Mouse (Mus musculus) MEL (cell line): ENCODE data around the gene 6030408B16Rik. TPM values are rescaled to one million over a fixed set of nuclear protein-coding genes. Genes with fewer than 3 reads are reported as not detected.

Source experiments
- DNase-seq: peaks from one replicate; pipeline ENCODE4 v3.0.0; 2011; ENCODE audit warnings: low read depth, low spot score
- H3K27ac ChIP-seq: 2 replicates; pipeline ENCODE4 v1.5.1; 2012; ENCODE audit warnings: low read depth, mild to moderate bottlenecking, control low read depth, low read length, moderate library complexity; ENCODE audit not compliant: control insufficient read depth
- H3K27me3 ChIP-seq, 2 experiments: fragments of 150-350 bp in 1 of 2; sonication (generic) in 1 of 2; 2 replicates each; pipeline ENCODE4 v1.6.1; 2012; ENCODE audit warnings: low read length in 2 of 2, mild to moderate bottlenecking in 2 of 2, improper control_type of control experiment in 1 of 2, moderate library complexity in 1 of 2; ENCODE audit not compliant: insufficient read depth in 2 of 2, control insufficient read depth in 1 of 2
- H3K36me3 ChIP-seq, 2 experiments: 2 replicates each; pipeline ENCODE4 v1.6.1; 2012 to 2014; ENCODE audit warnings: low read length in 2 of 2, improper control_type of control experiment in 1 of 2, inconsistent platforms in 1 of 2, mild to moderate bottlenecking in 1 of 2; ENCODE audit not compliant: insufficient read depth in 2 of 2, control insufficient read depth in 1 of 2
- H3K4me1 ChIP-seq, 2 experiments: fragments of 150-350 bp in 1 of 2; sonication (generic) in 1 of 2; 2 replicates each; pipeline ENCODE4 v1.6.1; 2012; ENCODE audit warnings: low read length in 2 of 2, improper control_type of control experiment in 1 of 2, mild to moderate bottlenecking in 1 of 2; ENCODE audit not compliant: insufficient read depth in 2 of 2, control insufficient read depth in 1 of 2
- H3K4me3 ChIP-seq, 2 experiments: fragments of 150-350 bp in 1 of 2; sonication (generic) in 1 of 2; 2 replicates each; pipeline ENCODE4 v1.5.1; 2012; ENCODE audit warnings: low read depth in 2 of 2, low read length in 2 of 2, mild to moderate bottlenecking in 2 of 2, moderate library complexity in 2 of 2, control low read depth in 1 of 2, improper control_type of control experiment in 1 of 2; ENCODE audit not compliant: control insufficient read depth in 1 of 2, insufficient read depth in 1 of 2
- H3K79me2 ChIP-seq: 2 replicates; pipeline ENCODE4 v1.6.1; 2012; ENCODE audit warnings: mild to moderate bottlenecking, low read length, moderate library complexity; ENCODE audit not compliant: control insufficient read depth, poor library complexity, insufficient read depth
- H3K9ac ChIP-seq: 2 replicates; pipeline ENCODE4 v1.6.1; 2012; ENCODE audit warnings: low read depth, mild to moderate bottlenecking, control low read depth, low read length, moderate library complexity; ENCODE audit not compliant: control insufficient read depth, poor library complexity, severe bottlenecking
- H3K9me3 ChIP-seq: fragments of 150-350 bp; sonication (generic); replicated peaks from 2 replicates; pipeline ENCODE4 v1.6.1; 2012; ENCODE audit warnings: mild to moderate bottlenecking, low read length, improper control_type of control experiment, moderate library complexity; ENCODE audit not compliant: insufficient read depth
- CTCF ChIP-seq, 3 experiments: IDR thresholded peaks in 2 of 3; conservative IDR thresholded peaks in 1 of 3; 2 replicates each; pipeline ENCODE4 v1.5.1; 2011 to 2012; ENCODE audit warnings: low read length in 3 of 3, low read depth in 2 of 3, mild to moderate bottlenecking in 2 of 3, improper control_type of control experiment in 1 of 3, inconsistent platforms in 1 of 3, mixed read lengths in 1 of 3, moderate library complexity in 1 of 3; ENCODE audit not compliant: control insufficient read depth in 1 of 3, insufficient read depth in 1 of 3, poor library complexity in 1 of 3, severe bottlenecking in 1 of 3
- ELF1 ChIP-seq: IDR thresholded peaks from 2 replicates; pipeline ENCODE4 v1.6.1; 2014; ENCODE audit warnings: low read depth, mild to moderate bottlenecking, inconsistent platforms, low read length, improper control_type of control experiment, moderate library complexity
- GATA1 ChIP-seq: IDR thresholded peaks from 2 replicates; pipeline ENCODE4 v1.6.1; 2011; ENCODE audit warnings: low read depth, low read length, improper control_type of control experiment
- HCFC1 ChIP-seq: IDR thresholded peaks from 2 replicates; pipeline ENCODE4 v1.6.1; 2012; ENCODE audit warnings: low read depth, mild to moderate bottlenecking, inconsistent platforms, low read length, improper control_type of control experiment, moderate library complexity
- JUND ChIP-seq: IDR thresholded peaks from 2 replicates; pipeline ENCODE4 v1.6.1; 2011; ENCODE audit warnings: low read depth, mild to moderate bottlenecking, improper control_type of control experiment, low read length
- KAT2A ChIP-seq: conservative IDR thresholded peaks from 2 replicates; pipeline ENCODE4 v1.6.1; 2012; ENCODE audit warnings: low read depth, low read length, improper control_type of control experiment, inconsistent platforms
- MAFK ChIP-seq: IDR thresholded peaks from 2 replicates; pipeline ENCODE4 v1.6.1; 2011; ENCODE audit warnings: low read depth, mild to moderate bottlenecking, low read length, improper control_type of control experiment, borderline replicate concordance
- MAX ChIP-seq: IDR thresholded peaks from 2 replicates; pipeline ENCODE4 v1.6.1; 2011; ENCODE audit warnings: low read length, improper control_type of control experiment
- MYC ChIP-seq: IDR thresholded peaks from 2 replicates; pipeline ENCODE4 v1.6.1; 2011; ENCODE audit warnings: low read depth, mild to moderate bottlenecking, low read length, improper control_type of control experiment, moderate library complexity
- NRF1 ChIP-seq: IDR thresholded peaks from 2 replicates; pipeline ENCODE4 v1.6.1; 2014; ENCODE audit warnings: low read depth, mild to moderate bottlenecking, inconsistent platforms, low read length, improper control_type of control experiment, moderate library complexity; ENCODE audit not compliant: poor library complexity, insufficient read depth, severe bottlenecking
- POLR2A ChIP-seq, 2 experiments: IDR thresholded peaks; 2 replicates each; pipeline ENCODE4 v1.6.1; 2011 to 2012; ENCODE audit warnings: low read length in 2 of 2, mild to moderate bottlenecking in 2 of 2, control low read depth in 1 of 2, improper control_type of control experiment in 1 of 2, low read depth in 1 of 2, moderate library complexity in 1 of 2; ENCODE audit not compliant: control insufficient read depth in 1 of 2, insufficient read depth in 1 of 2, poor library complexity in 1 of 2
- POLR2AphosphoS5 ChIP-seq: IDR thresholded peaks from 2 replicates; pipeline ENCODE4 v1.6.1; 2012; ENCODE audit warnings: low read depth, borderline replicate concordance, mild to moderate bottlenecking, inconsistent platforms, low read length, moderate library complexity, mixed read lengths
- RAD21 ChIP-seq: IDR thresholded peaks from 2 replicates; pipeline ENCODE4 v1.6.1; 2011; ENCODE audit warnings: mild to moderate bottlenecking, low read depth, low read length, improper control_type of control experiment
- RCOR1 ChIP-seq: IDR thresholded peaks from 2 replicates; pipeline ENCODE4 v1.6.1; 2012; ENCODE audit warnings: low read depth, mild to moderate bottlenecking, inconsistent platforms, low read length, improper control_type of control experiment
- SIN3A ChIP-seq: IDR thresholded peaks from 2 replicates; pipeline ENCODE4 v1.6.1; 2012; ENCODE audit warnings: low read length, improper control_type of control experiment, inconsistent platforms
- TCF12 ChIP-seq: IDR thresholded peaks from 2 replicates; pipeline ENCODE4 v1.6.1; 2014; ENCODE audit warnings: low read depth, mild to moderate bottlenecking, inconsistent platforms, low read length, improper control_type of control experiment, moderate library complexity
- UBTF ChIP-seq: IDR thresholded peaks from 2 replicates; pipeline ENCODE4 v1.6.1; 2012; ENCODE audit warnings: low read depth, mild to moderate bottlenecking, inconsistent platforms, low read length, improper control_type of control experiment, moderate library complexity, borderline replicate concordance; ENCODE audit not compliant: insufficient read depth
- polyA plus RNA-seq, 2 experiments: library from polyadenylated mRNA; stranded (reverse) in 1 of 2; unstranded in 1 of 2; fragments of >175 nt in 1 of 2; fragments of >200 nt in 1 of 2; gene quantifications; 2 replicates each; pipeline versions ENCODE4 v1.2.1 to v1.2.4; 2012; ENCODE audit warnings: low replicate concordance in 2 of 2, low read depth in 1 of 2; ENCODE audit not compliant: insufficient read length in 2 of 2, insufficient read depth in 1 of 2, missing spikeins in 1 of 2
- total RNA-seq: library from RNA; depleted of rRNA; stranded (reverse); fragments of 300-350 nt; gene quantifications from 2 replicates; pipeline ENCODE4 v1.2.3, GENCODE M21; 2012

The 6030408B16Rik gene
- total and polyA plus RNA-seq, 3 experiments, result 0.12 to 0.18 TPM; not detected in 1

- H3K4me1 ChIP-seq, result peaks cover 10 to 21% of the 10 kb centered on the region in 2 experiments; a peak in 3 of 4 replicates
- H3K9me3 ChIP-seq, result no peaks in the 10 kb centered on the region
- H3K27me3 ChIP-seq, result no peaks in the 10 kb centered on the region
- no peak overlapping the region for H3K4me3 ChIP-seq
- no peak overlapping the region for H3K9ac ChIP-seq
- no peak for DNase-seq
- H3K36me3 ChIP-seq, result peaks cover 0 to 11% of the 10 kb centered on the region in 2 experiments; a peak in 2 of 4 replicates
- no peak for TF ChIP-seq POLR2AphosphoS5
- TF ChIP-seq GATA1, result no peak
- TF ChIP-seq RCOR1, result no peak
- TF ChIP-seq TCF12, result no peak
- TF ChIP-seq RAD21, result no peak
- no peak for TF ChIP-seq CTCF (IDR thresholded peaks at IDR 0.05 in 2 of 3, conservative IDR thresholded peaks at IDR 0.05 in 1 of 3; ENCODE audit: control insufficient read depth in 1 of 3, insufficient read depth in 1 of 3, low read depth in 2 of 3, low read length in 3 of 3, poor library complexity in 1 of 3, severe bottlenecking in 1 of 3)
- no peak for TF ChIP-seq MYC
- TF ChIP-seq HCFC1, result no peak
- TF ChIP-seq KAT2A, result no peak
- no peak for TF ChIP-seq UBTF
- no peak for TF ChIP-seq NRF1
- TF ChIP-seq POLR2A (IDR thresholded peaks at IDR 0.05; ENCODE audit: control insufficient read depth in 1 of 2, insufficient read depth in 1 of 2, low read depth in 1 of 2, low read length in 2 of 2, poor library complexity in 1 of 2), result no peak
- TF ChIP-seq SIN3A, result no peak
- no peak for TF ChIP-seq ELF1
- no peak for TF ChIP-seq MAFK
- TF ChIP-seq JUND, result no peak
- no peak overlapping the region for H3K27ac ChIP-seq
- no peaks in the 10 kb centered on the region for H3K79me2 ChIP-seq
These were observed 5.5 kb downstream of the 6030408B16Rik start for GRCm38 (mm10) chr15:101298550-101298949.

- no peaks in the 10 kb centered on the region for H3K9me3 ChIP-seq
- H3K27ac ChIP-seq, result no peak overlapping the region
- H3K79me2 ChIP-seq, result no peaks in the 10 kb centered on the region
- no peaks in the 10 kb centered on the region for H3K27me3 ChIP-seq
- H3K36me3 ChIP-seq, result peaks cover 0 to 11% of the 10 kb centered on the region in 2 experiments; a peak in 2 of 4 replicates
- H3K9ac ChIP-seq, result no peak overlapping the region
- H3K4me1 ChIP-seq, result peaks cover 10 to 21% of the 10 kb centered on the region in 2 experiments; a peak in 3 of 4 replicates
- DNase-seq, result peak; percentile 33
- H3K4me3 ChIP-seq, result no peak overlapping the region
- TF ChIP-seq MAX (0 out of 2 replicates have a peak, but pooled peaks have one; percentile 17), MAFK (no peak)
- TF ChIP-seq, all 39 proteins: peak for 1
These were observed 6.5 kb downstream of the 6030408B16Rik start for GRCm38 (mm10) chr15:101299480-101299960.
